Mouse (Mus musculus) frontal cortex, adult (tissue): ENCODE data around the gene Gm5134.

ENCODE experiments used
- ATAC-seq: cut with Nextera tagmentation; 2 replicates; pipeline ENCODE4 v1.9.2; 2017; ENCODE audit warnings: mild to moderate bottlenecking, moderate library complexity, mixed read lengths; ENCODE audit not compliant: low TSS enrichment

Gm5134 gene

DNA sequence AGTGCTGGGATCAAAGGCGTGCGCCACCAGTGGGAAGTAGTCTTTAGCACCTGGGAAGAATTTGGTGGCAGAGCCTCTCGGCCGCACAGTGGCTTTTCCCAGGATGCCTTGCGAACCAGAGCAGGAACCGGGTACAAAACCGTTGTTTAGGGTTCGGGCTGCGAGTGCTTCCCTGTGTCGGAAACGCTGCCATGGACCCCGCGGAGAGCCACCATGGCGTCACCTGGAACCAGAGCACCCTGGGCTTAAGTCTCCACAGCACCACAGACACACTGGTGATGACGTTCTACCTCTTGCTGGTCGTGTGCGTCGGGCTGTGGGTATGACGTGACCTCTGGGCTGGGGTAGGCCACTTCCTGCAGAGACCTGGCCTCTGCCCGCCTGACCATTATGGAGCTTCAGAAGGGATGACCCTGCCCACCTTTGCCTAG is at the start of gene Gm5134:
Gene Gm5134, plus strand, starts transcription at position 134 of the 431 bp plus-strand sequence.
- ATAC-seq = no peak

DNA sequence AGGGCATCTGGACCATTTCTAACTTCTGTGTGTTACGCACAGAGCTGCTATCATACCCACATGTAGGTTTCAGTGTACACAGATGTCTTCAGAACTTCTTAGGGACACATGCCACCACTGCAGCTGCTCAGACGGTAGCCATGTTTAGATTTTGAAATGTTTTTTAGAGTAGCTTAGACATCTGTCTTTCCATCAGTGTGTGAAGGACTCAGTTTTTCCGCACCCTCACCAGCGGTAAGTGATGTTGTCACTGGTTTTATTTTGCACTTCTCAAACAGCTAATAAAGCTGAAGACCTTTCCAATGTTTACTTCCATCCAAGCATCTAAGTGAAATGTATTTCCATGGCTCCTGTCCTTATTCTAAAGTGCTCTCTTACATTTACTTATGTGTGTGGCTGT is 47.4 kb upstream of the Gm5134 start:
- no peak for ATAC-seq

GRCm38 (mm10) chr10:75910698-75911097 is 43.6 kb upstream of the Gm5134 start:
- ATAC-seq = no peak

GRCm38 (mm10) chr10:75913013-75913589 is 41.2 kb upstream of the Gm5134 start:
- ATAC-seq = no peak

DNA sequence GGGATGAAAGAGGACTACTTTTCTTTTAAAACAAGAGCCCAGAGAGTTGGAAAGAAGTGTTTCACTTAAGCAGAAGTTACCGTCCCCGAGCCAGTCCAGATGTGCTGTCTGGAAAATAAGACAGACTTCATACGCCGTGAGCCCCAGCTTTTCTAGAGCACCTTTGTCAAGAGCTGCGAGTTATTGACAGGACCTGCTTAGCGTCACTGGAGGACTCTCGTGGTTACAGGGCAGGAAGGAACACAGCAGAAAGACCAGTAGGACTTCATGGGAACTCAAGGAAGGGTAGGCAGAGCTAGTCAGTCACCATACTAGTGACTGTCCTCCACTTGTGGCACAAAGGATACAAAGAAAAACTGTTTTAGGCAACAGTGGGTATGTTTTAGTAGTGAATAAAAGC is 38.8 kb upstream of the Gm5134 start:
- ATAC-seq = no peak

DNA sequence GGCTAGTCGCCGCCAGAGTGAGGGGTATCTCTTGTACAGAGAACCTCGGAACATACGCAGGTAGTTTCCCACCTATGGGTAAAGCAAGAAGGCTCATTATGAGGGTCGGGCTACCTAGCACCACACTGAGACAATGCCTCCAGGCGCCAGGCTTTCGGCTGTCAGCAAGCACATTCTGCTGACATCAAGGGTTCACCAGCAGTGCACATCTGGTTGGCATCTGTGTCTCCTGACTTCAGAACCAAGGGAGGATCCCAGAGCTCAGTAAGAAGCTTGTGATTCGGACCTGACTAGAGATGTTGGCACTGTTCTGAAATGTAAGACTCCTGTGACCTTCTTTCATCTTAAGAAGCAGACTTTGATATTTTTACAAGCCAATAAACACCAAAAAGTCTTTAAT is 37.5 kb upstream of the Gm5134 start:
- no peak for ATAC-seq

DNA sequence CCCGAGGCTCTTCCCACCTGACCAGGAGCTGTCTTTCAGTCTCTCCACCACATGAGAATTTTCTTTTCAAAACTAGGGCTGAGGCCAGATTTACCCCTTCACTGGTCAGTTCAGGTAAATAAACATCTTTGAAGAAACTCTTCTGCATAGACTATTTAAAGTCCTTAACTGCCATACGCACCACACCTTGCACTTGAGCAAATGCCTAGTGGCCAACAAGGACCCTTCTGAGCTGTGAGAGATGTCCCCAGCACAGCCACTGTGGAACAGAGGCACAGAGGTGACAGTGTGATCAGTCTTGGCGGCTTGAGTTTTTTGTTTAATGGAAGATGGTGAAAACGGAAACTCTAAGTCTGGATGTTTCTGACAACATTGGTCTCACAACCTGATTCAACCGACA is 35.3 kb upstream of the Gm5134 start:
- ATAC-seq = no peak

- ATAC-seq = peak; percentile 88
Measured at GRCm38 (mm10) chr10:75921026-75921725, 33.1 kb upstream of the Gm5134 start, which contains the start of gene Smarcb1. TSS of gene Smarcb1 (minus strand) at chr10:75921617.

GRCm38 (mm10) chr10:75921726-75922560 is 32.4 kb upstream of the Gm5134 start:
- ATAC-seq = peak; percentile 51

DNA sequence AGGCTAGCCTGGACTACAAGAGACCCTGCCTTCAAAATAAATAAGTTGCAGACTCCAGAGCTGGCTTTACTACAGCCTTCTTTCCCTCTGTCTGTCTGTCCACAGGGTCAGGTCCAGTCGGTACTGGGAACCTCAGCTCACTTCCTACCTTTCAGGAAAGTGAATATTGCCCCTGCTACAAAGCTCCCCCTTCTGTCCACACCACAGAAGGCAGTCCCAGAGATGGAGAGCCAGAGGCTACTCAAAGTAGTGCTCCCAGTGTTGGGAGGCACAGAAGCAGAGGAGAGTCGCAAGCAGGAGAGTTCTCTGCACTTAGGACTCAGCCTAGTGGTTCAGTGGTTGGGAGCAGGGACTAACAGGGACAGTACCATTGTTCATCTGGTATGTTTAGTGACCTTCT is 30.0 kb upstream of the Gm5134 start:
- ATAC-seq = no peak

DNA sequence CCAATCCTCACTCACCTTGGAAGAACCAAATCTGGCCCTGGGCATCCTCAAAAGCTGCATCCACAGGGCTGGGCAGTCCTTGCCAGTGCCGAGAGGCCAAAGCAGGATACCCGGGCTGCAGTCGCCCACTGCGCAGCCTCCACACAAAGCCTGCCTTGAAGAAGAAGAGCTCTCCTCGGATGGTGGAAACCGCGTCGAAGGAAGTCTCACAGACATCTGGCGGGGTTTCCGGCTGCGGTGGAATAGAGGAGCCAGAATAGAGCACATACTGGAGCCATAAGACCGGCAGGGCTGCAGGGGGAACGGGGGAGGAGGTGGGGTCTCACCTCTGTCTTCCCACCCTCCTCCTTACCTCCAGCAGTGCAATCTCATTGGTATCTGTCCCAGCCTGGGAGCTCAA is 27.9 kb upstream of the Gm5134 start:
- no peak for ATAC-seq

DNA sequence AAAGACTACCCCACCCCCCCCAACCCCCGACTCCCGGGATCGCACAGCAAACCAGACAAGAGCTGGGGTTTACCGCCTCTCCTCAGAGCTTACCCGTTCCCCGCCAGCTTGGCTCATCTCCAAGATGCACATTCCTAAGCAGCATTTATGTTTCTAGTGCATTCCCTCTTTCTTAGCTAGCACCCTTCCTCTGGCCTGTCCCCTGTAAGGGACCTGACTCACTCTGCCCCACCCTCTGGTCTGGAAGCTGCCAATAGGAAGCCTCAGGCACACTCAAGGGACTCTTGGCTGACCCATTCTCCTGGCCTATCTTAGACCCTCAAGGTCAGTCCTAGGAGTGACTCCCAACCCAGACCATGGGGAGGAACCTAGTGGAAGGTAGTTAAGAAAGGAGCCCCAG is 24.0 kb upstream of the Gm5134 start:
- ATAC-seq = no peak

DNA sequence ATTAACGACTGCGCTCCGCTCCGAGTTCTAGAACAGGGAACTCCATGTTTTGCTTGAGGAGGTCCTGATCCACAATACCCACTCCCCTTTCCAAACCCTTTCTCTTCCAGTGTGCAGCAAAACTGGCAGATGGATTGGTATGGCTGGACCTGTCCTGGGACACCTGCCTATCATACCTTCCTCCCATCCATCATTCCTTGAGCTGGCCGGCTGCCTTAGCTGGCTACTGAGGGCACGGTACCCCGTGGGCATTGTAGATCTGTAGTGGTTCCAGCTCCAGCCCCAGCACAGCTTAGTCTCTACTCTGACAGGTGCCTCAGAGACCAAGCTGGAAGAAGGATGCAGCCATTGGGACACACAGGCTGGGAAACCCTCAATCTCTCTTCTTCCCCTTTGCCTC is 23.0 kb upstream of the Gm5134 start:
- no peak for ATAC-seq

DNA sequence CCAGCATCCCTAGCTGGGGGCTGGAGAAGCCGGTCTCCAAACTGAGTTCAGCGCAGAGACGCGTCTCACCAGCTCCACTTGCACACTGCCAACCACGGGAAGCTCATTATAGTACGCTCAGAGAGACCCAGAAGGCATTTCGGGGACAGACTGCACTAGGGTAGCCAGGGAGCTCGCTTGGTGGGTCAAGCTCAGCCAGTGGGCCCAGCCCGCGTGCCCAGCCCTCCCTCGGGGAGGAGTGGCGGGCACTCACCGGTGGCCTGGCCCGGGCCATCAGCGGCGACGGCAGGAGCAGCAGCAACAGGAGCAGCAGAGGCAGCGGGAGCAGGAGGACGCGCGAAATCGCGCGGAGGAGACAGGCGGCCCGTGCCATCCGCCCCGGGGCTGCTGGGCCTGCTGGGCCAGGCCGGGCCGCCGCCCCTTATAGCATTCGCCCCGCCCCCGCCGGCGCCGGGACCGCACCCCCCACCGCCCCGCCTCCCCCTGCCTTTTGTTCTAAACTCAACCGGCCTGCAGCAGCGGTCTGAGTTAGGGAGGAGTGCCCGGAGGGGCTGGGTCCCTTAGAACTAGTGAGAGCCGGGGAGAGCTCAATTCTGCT is 22.1 kb upstream of the Gm5134 start:
- ATAC-seq = peak; percentile 17; the same call in 1 of the 2 replicates

- no peak for ATAC-seq
Measured at GRCm38 (mm10) chr10:75932891-75933290, 21.4 kb upstream of the Gm5134 start, which contains the start of gene Chchd10. TSS of gene Chchd10 (plus strand) at chr10:75933130.

GRCm38 (mm10) chr10:75934991-75935390 is 19.3 kb upstream of the Gm5134 start:
- ATAC-seq = no peak

GRCm38 (mm10) chr10:75935680-75936541 is 18.4 kb upstream of the Gm5134 start, which contains the start of gene Mmp11:
TSS of gene Mmp11 (minus strand) at chr10:75936496.
- peak; percentile 78 for ATAC-seq

DNA sequence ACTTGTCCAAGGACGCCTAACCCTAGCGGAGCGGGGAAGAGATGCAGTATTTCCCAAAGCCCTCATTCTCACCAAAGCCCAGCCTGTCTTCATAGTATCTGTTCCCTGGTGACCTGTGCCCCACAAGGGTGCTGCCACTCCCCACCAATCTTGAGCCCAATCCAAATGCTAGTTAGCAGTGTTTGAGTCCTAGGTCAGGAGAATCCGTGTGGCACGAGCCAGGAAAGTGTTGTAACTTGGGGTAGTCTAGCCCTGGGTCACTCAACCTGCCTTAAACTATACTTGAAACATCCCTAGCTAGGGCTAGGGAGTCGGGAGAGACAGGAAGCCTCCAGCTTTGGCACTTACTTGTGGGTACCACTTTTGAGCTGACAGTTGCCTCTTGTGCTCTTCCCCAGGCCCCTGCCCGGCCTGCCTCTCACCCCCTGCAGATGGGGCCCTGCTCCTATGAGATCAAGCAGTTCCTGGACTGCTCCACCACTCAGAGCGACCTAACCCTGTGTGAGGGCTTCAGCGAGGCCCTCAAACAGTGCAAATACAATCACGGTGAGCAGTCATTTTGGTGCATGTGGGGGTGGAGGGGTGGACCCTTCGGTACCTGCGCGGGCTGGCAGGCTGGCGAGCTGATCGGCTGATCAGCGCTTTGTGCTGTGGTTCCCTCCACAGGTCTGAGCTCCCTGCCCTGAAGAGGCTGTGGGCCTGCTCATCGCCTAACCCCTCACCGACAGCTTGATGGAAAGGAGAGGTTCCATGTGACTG is 17.2 kb upstream of the Gm5134 start:
- no peak for ATAC-seq

GRCm38 (mm10) chr10:75937851-75938643 is 16.3 kb upstream of the Gm5134 start:
- ATAC-seq = no peak
